Mouse (Mus musculus) cerebellum, postnatal 14 days (tissue): Measurements from ENCODE around the gene Exd1.

Experiments
- DNase-seq, 2 experiments: peaks; one replicate each; pipeline ENCODE4 v3.0.0; 2021; ENCODE audit warnings: mixed read lengths in 2 of 2

Gene Exd1

DNA sequence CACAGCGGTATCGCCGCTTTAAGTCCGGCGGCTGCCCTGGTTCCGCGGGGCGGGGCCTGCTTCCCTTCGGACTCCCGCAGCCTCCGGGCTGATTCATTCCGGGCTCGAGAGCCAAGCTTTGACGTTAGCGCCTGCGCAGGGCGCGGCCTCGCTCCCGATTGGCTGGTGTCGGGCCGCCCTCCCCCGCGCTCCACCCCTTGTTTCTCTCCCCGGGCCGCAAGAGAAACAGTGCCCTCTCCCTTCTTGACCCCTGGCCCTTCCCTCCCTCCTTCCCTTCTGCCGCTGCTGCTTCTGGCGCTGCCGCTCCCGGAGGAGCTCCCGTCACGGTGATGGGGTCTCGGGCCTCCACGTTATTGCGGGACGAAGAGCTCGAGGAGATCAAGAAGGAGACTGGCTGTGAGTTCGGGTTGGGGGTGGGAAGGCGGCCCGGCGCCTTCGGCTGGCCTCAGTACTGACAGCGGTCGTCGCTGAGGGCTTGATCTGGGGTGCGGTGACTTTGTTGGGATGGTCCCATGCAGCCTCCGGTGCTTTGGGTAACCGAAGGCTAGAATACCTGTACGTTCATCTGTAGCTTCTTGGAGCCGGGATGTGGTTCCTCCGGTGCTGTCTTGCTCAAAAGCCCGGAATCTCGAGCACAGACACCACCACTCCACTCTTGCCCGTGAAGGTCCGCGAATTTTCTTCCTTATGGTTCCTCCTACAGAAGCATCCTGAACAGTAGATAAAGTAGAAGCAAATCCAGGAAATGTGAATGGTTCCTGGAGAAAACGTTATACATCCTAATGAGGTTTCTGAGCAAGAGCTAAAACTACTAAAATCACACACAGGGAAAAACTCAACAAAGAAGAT is at the start of gene Exd1, which contains the start of gene Chp1:
Exd1 (minus strand) TSS at position 106 of the 849 bp plus-strand sequence.
Chp1 (plus strand) TSS at position 176 of the 849 bp plus-strand sequence.
- DNase-seq = peak; percentile 99

DNA sequence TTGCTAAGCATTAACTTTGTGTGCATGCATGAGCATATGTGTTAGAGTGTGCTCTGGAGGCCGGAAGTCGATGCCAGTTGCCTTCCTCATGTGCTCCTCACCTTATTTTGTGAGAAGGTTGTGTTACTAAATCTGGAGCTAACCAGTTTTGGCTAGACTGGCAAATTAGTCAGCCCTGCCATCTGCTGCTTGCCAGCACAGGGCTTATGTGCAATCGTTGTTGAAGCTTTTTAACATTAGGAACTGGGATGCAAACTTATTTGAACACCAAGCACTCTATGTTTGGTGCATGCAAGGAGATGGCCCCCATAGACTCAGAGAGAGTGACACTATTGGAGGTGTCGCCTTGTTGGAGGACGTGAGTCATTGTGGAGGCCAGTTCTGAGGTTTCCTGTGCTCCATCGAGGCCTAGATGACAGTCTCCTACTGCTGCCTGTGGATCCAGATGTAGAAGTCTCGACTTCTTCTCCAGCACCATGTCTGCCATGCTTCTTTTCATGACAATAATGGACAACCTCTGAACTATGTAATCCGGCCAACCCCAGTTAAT is 49.4 kb upstream of the Exd1 start:
- DNase-seq = no peak

DNA sequence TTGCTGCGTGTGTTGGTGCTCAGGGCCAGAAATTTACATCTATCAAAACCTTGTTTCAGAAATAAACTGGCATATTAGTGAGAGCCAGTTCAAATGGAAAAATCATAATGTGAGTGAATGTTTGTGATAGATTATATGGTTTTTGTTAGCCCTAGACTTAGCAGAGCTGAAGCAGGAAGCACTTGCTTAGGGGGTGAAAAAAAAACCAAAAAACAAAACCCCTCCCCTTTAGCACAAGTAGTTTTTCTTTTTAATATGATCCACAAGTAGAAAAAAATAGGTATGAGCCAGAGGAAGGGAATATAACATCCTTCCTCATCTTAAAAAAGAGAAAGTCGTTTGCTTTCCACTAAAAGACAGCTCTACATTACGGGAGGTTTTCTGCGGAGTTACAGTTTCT is 47.9 kb upstream of the Exd1 start:
- DNase-seq = no peak

DNA sequence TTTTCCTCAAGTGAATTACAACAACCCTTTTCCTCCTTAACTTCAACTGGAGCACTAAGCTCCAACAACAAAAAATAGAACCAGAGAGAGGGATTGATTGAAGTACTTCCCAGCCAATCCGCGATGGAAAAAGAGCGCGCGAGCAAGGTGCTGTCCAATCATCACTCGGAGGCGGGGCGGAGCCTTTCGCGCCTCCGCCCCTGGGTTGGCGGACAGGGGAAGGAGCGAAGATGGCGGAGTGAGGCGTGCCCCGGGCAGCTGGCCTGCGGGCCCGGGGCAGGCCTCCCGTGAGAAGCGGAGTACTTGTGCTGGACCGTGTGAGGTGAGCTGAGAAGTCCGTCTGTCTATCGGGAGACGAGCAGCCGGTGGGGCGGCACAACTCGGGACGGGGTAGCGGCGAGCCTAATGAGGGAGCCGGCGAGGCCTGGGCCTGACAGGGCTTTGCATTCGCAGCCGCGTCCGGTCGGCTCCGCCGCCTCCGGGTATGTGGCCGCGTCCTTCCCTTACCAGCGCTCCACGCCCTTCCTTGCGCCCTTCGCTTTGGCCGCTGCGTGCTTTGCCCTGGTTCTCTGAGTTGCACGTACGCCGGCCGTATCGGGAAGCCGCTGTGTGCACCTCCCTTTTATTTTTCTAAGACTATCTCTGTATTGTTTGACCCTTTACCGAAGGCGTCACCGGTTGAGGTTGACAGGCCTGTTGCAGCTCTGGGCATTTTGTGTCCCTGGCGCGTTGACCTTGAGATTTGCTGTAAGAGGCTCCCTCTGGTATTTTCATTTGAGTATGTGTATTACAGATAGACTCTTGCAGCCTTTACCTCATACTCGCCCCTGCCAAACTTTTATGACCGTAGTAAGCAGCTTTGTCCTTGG is 46.9 kb upstream of the Exd1 start:
- DNase-seq = peak; percentile 99

DNA sequence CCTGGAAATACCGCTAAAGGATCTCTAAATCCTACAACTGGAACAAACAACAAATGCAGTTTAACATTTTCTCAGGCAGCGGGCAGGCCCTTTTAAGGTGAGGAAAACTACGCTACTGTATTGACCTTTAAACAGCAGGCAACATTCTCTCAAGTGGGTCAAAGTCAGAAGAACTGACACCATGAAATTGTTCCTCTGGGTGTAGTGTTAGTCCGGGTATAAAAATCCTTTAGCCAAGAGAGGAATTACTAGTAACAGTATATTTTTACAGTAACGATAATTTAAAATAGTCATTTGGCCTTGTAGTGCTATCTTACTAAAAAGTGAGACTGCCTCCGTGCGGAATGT is 46.3 kb upstream of the Exd1 start:
- no peak for DNase-seq

DNA sequence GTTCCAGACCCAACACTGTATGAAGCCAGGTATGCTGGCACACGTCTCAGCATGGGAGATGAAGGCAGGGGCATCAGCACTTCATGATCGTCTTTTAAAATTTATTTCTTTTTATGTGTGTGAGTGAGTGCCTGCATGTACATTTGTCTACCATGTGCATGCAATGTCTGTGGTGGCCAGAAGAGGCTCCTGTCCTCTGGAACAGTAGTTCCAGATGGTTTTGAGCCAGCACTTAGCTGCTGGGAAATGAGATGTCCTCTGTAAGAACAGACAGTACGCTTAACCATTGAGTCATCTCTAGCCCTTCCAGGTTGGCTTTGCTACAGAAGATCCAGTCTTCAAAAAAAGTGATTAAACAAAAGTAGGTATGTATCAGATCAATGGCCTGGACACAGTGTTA is 43.8 kb upstream of the Exd1 start:
- DNase-seq = peak in 1 of 2 experiments; percentile 12

DNA sequence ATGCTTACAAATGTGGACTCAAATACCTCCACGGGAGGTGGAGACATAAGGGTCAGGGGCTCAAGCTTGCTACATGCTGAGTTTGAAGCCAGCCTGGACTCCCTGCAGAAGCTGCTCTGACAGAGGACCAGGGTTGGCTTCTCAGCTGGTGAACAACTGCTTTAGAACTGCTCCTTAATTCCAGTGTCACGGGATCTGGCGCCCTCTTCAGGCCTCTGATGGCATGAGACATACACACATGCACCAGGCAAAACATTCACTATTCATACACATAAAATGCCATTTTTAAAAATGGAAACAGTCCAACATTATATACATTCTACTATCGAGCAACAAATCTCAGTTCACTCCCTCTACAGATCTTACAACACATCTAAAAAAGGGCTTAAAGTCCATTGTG is 40.0 kb upstream of the Exd1 start:
- DNase-seq = peak; percentile 37 to 66

DNA sequence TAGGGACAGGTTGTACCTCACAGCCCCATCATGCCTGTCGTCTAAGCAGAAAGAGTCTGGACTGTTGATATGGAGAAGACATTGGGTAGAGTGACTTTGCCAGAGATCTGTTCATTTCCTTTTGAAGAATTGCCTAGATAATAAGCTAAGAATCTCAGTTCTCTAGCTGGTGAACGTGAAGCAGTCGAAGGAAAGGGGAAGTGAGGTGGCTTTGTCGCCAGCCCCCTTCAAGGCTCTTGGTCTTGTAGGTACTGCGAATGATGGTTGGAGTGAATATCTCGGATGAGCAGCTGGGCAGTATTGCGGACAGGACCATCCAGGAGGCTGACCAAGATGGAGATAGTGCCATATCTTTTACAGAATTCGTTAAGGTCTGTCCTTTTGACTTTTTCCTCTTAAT is 36.9 kb upstream of the Exd1 start:
- no peak for DNase-seq

DNA sequence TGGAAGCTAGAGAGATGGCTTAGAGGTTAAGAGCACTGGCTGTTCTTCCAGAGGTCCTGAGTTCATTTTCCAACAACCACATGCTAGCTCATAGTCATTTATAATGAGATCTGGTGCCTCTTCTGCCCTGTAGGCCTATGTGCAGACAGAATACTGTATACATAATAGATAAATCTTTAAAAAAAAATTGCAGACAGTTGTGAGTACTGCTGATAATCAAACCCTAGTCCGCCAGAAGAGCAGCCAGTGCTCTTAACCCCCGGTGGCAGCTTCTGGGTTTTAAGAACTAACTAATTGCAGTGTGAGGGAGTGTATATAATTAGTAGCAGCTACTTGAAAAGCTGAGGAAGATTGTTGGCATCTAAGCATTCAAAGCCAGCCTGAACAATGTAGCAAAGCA is 36.0 kb upstream of the Exd1 start:
- no peak for DNase-seq

DNA sequence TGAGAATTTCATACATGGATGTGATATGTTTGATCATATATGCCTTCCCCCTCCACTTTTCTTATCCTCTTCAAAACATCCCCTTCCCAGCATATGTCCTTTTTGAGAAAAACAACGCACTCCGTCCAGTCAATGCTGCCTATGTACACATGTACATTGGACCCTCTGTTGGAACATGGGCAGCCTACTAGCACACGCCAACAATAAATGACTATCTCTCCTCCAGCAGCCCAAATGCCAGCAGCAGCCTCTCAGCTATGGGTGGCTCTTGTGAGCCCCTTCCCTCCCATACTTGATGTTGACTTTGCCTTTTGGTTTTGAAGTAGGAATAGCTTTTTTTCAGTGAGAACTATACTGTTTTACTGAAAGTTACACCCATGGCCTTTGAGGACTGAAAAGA is 34.1 kb upstream of the Exd1 start:
- no peak for DNase-seq

DNA sequence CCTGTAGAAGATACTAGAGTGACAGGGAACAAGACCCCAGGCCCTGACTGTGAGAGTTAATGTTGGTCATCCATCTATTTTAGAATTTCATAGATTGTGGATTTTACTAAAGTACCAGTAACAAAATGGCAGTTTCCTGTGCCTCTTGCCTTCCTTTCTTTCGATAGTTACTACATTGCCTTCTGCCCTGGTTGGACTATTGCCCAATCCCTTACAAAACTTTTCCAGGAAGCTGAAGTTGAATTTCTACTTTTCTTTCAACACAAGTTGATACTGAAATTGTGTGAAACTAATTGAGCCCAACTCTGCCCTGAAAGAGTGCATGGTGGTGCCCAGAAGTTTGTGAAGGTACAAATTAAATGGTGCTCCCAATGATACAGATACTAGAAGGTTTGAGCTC is 25.0 kb upstream of the Exd1 start:
- DNase-seq = no peak

DNA sequence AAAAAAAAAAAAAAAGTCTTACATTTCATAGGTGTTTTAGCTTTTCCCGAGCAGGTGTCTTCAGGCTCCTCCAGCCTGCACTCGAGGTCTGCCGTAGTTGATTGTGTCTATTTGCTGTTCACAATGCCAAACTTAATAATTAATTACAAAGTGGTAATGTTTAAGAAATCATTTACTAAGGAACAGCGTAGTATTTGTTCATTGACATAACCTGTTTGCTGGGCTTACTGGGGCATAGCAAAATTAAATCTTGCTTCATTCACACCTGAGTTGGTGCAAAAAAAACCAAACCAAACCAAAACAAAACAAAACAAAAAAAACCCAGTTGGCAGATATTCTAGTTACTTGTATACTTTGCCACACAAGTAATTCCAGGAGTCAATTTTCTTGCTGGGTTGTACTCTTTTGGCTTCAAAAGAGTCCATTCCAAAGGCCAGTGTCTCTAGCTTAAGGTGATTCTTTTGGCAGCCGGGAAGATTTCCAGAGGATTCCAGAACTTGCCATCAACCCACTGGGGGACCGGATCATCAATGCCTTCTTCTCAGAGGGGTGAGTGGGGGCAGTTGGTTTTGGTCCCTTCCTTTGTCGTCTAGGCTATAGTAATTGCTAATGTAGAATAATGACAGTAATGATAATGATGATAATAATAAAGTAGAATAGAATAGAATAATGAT is 18.9 kb upstream of the Exd1 start:
- DNase-seq = no peak

DNA sequence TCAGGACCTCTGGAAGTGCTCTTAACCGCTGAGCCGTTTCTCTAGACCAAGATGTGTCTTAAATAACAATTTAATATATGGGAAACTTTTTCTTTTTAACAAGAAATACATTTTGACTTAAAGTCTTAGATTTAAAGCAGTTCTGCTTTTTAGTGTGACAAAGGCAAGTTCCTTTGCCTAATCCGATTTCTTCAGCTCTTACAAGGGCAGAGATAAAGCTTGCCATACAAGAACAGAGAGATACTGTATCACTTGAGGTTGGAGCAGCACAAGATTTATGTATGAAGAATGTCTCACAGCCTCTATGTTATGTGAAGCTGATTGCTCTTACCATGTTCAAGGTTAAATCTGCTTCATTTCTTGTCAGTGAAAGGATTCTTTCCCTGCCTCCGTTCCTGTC is 17.9 kb upstream of the Exd1 start:
- DNase-seq = no peak

DNA sequence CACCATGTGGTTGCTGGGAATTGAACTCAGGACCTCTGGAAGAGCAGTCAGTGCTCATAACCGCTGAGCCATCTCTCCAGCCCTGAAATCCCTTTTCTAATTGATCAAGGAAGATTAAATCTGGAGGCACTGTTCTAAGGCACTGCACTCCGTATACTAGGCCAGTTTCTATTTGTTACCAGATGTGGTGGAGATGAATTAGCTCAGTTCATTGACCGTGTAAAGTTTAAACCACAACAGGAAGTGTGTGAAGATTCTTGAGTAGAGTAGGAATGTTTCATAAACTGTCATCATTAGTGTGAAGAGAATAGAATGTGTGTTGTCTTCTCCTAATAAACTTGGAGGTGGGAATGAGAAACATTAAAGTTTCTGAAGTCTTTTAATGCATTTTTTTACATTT is 14.4 kb upstream of the Exd1 start:
- DNase-seq = no peak

DNA sequence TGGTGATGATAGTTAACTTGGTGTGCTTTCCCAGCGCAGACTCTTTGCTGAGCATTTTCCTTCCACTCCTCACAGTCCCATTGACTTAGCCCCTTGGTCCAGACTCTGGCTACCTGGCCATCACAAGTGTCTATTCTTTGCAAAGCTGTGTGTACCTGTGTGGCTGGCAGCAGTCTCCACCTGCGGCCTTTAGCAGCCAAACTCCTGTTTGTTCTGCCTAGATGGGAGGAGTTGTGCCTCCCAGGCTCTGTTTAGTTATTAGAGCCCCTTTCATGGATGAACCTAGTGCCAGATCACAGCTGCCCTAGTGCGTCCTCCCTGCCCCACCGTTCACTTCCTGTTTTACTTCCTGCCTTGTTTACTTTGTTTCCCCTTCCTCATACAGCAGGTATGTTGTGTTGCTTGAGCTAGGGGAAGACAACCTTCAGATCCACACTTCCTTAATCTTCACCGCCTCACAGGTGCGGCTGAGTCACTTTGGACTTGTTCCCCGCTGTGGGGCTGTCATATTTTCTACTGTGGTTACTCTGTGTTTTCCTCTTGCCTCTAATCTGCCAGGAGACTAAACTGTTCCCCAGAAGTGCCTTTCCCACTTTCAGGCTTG is 11.4 kb upstream of the Exd1 start:
- DNase-seq = no peak

DNA sequence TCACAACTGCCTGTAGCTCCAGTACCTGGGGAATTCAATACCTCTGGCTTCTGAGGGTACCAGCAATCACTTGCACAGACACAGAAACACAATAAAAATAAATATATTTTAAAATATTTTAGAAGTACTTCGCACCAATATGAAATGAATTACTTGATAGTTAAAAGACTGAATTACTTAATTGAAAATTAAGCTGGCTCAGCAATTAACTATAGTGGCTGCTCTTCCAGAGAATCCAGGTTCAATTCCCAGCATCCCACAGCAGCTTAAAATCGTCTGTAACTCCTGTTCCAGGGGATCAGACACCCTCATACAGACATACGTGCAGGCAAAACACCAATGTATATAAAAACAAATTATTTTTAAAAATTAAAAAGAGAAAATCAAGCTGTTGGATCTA is 10.6 kb upstream of the Exd1 start:
- DNase-seq = no peak

DNA sequence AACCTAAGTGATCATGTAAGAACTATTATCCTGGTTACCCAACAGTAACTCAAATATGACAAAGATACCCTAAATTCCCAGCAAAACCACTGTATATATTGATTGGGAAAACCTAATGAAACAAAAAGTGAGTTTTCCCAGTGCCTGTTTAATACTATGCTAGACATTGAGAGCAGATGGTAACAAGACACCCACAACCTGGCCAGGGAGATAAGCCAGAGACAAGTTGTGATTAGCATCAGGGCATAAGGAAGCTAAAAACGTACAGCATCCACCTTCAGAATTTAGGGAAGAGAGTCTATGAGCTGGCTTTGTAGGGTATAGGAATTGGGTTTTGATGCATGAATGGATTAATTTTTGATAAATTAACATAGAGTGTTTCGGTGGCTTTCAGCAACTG is 2.3 kb upstream of the Exd1 start:
- no peak for DNase-seq

DNA sequence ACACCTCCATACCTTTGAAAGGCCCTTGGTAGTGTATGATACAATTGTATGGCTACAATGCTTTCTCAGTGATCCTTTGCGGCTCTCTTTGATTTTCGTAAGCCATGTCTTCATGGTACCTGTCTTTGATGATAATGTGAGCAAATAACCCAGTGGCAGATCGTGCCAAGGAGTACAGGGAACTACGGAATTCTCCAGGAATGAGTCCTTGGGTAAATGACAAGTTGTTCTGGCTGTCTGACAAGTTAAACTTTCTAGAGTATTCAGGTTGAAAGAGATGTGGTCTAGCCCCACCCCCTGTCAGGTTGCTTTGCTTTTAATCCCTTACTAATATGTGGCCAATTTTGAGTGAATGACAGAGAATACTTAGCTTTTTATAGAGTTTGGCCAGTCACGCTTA is 1.3 kb upstream of the Exd1 start:
- no peak for DNase-seq

DNA sequence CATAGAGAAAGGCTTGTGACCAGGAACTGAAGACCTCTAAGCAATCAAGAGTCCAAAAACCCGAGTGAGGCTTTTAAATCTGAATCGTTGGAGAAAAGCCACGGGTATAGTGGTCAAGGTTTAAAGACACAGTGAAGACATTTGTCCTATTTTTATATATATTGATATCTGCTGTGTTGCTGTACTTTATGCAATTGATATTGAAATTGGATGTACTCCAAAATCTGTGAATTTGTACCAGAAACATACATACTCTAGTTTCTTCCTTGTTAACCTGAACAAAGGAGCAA is 889 bp upstream of the Exd1 start:
- peak in 1 of 2 experiments; percentile 11 for DNase-seq

DNA sequence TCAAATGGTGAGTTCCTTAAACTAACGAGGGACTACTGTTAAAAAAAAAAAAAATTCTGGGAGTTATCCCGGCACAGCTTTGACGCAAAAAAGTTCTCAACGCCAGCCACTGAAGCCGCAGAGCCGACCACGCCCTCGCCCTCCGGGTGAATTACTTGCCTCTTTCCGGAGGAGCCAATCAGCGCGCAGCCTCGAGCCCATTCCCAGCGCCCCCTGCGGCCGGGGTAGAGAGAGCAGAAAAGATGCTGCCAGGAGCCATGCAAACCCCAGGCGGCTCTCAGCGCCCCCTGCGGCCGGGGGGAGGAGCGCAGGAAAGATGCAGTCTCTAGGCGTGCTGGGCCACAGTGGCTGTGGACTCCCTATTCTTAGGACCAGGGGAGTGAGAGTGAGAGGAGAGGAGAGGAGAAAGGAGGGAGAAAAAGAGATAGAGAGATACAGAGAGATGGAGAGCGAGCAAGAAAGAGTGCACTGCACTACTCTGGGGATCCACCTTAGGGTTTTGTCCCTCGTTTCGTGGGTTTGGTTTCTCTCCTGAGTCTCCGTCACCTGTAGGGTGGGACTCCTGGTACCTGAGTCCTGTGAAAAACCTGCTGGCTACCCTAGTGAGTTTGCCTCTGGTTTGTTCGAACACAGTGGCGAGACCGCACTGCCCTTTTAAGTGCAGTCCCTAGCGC is 442 bp downstream of the Exd1 start:
- DNase-seq = peak; percentile 76 to 87

DNA sequence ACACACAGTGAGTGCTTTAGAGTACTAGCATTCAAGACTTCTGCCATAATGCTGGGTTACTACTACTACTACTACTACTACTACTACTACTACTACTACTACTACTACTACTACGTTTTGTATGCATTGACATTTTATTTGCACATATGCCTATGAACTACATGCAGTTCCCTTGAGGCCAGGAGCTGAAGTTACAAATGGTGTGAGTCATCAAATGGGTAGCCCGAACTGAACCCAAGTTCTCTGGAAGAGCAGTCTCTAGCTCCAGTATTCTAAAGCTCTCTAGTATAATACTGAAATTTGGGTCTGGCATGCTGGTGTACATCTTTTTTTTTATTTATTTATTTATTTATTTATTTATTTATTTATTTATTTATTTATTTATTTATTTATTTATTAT is 3.8 kb downstream of the Exd1 start:
- DNase-seq = no peak

DNA sequence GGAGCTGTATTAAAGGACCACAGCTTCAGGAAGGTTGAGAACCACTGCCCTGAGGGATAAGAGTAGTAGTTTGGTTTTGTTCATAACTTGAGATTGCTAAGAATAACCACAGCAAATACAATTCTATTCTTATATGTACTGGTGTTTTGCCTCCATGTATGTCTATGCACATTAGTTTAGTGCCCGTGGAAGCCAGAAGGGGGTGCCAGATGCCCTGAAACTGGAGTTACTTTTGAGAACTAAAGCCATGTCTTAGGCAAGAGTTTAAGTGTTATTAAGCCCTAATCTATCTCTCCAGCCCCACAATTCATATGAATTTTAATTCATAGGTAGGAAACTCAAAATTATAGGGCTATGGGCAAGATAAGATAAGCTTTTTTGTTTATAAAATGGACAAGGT is 5.3 kb downstream of the Exd1 start:
- DNase-seq = peak; percentile 41 to 61
